Mouse (Mus musculus): ENCODE results near the gene Krt81.

The Krt81 gene

DNA sequence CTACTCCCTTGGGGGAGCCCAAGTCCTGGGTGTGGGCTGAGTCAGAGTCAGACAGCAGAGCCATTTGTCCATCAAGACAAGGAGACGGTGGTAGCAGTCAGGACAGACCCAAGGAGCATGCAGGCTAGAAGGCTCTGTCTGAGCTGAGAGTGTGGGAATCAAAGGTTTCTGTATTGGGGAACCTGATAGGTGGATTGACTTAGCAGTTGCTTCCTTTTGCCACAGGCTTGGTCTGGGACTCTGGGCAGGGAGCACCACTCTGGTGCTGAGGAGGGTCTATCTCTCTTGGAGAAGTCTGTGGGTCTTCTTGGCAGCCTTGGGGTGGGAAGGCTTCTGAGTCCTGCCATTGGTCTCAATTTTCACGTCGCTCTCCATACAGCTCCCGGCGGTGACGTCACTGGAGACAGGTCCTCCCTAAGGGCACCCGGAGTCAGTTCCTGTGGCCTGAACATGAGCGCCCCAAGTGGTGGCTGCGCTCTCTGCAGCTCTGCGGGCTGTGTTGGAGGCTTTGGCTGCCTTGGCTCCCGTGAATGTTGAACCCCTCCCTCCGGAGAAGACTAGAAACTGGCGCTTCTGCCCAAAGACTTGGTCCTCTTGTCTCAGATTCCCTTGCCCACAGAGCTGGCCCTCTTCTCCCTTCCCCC lies 10.3 kb downstream of the Krt81 start:
- peak; percentile 82 to 85 for DNase-seq

DNA sequence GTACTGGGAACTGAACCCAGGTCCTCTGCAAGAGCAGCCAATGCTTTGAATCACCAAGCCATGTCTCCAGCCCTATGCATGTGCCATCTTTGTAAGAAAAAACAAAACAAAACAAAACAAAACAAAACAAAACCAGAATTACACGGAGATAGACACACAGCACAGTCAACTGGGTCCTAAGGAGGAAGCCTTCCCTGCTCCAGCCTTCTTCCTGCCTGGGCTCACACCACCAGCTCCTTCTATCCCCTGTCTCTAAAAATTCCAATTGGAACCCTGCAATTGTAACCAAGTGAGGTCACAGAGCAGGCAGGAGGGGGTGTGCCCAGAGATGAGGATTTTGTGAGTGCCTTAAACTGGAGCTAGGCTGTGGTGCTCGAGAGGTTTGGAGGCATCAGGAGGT lies 16.1 kb downstream of the Krt81 start, which contains the start of gene Krt88:
Gene Krt88 (plus strand): TSS at position 301 of the 400 bp plus-strand sequence.
- no peak for DNase-seq

DNA sequence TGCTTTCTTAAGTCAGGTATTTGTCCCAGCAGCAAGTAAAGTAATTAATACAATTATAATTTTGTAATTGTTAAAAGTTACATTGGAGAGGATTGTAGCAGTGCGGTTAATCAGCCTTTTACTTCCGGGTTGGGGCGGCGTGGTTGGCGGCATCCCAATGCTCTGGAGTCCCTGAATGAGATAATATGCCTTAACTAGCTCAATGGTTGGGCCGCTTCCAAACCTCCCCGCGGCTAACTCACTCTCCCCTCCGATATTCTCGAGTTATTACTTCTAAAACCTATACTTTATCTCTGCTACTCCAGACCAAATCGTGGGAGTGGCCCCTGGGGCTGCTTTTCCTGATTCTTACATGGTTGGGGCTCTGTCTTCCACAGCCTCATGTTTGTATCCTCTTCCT lies 17.0 kb downstream of the Krt81 start:
- no peak for DNase-seq

DNA sequence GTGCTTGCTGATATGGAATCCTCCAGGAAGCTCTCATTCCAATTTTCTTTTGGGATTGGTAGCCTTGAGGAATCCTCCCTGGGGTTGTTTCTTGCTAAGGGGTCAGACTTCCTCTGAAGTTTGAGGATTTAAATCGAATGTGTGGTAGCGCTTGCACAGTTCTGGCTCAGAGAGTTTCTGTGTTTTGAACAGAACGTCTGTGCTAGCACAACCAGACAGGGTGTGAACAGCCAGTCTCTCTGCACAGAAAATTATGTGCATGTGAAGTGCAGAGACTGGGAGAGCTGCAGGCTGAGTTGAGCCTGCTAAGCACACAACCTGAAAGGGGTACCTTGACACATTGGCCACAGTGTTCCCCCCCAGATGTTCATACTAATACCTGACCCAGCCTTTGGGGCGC lies 22.7 kb downstream of the Krt81 start:
- no peak for DNase-seq

DNA sequence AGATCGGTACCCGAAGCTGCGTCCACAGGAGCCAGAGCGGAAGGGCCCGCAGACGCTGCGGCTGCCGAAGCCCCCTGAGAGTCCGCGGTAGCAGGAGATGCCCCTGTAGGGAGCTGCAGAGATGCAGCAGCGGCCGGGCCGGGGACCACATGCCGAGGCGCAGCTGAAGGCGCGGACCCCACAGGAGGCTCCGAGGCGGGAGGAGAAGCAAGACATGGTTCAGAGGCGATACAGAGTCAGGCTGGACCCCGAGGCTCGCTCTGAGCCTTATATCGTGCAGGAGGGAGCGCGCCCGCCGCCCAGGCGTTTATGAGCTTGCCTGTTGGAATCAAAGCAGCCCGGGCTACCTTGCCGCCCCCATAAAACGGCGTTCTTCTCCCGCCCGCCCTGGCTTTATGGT lies 25.0 kb downstream of the Krt81 start, which contains the start of gene Krt87:
Gene Krt87 (minus strand): TSS at position 250 of the 400 bp plus-strand sequence.
- DNase-seq = no peak

DNA sequence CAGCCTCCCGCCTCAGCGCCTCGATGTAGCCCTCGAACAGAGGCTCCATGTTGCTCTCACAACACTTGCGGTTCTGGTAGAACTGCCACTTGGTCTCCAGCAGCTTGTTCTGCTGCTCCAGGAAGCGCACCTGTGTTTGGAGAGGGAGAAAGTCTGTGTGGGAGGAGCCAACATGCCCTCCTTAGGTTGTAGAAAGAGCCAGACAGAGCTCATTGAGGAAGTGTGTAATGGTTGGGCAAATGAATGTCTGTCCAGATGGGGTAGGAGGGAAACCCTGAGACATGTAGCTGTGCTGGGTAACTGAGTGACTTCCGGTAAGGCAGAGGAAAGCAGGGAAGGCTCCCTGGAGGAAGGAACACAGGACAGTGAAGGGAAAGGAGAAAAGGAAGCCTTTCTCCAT lies 26.9 kb downstream of the Krt81 start:
- no peak for DNase-seq

DNA sequence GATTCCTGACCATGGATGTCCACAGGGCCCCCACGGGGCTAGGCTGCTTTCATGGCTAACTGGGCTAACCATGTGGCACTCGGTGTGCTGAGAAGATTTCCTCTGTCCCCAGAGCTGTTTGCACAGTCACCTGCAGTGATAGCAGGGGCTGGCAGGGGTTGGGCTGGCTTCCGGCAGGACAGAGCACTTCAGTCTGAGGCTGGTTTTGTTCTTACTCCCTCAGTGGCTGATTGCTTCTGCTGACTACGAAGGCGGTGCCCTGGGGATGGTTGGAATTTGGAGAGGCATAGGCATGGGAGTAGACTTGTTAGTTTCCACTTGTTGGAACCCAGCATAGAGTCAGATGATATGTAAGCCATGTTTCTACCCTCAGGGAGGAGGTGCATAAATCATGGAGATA lies 38.6 kb downstream of the Krt81 start:
- no peak for DNase-seq

DNA sequence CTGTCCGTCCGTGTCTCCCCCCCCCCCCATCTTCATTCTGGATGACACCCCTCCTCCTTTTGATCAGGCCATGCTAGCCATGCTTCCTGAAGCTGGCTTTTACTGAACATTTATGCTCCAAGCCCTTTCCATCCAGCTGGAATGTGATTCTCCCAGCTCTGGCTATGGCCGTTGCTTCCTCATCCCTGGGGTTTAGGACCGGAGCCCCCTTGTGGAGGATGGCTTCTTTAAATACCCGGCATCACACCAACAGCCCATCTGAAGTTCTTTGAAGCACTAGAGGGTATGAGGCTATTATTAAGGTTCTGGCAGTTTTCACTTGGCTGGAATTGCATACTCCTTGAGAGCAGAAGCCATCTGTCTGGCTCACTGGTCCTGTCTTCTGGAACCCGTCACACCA lies 42.6 kb downstream of the Krt81 start:
- peak in 1 of 2 experiments; percentile 21 for DNase-seq

DNA sequence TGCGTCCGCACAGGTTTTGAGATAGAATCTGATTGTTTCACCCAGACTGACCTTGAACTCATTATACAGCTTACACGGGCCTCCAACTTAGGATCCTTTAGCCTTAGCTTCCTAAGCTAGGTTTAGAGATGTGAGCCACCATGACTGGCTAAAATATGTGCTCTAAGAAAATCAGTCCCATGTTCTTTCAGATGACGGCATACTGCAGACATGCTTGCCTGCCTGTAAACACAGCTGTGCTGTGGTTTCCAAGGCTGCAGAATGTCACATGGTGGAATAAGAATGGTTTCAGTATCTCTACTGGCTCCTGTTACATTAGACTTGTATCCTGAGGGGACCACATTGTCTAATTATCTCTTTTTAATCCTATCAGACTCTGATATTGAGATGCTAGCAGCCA lies 44.6 kb downstream of the Krt81 start:
- DNase-seq = no peak

DNA sequence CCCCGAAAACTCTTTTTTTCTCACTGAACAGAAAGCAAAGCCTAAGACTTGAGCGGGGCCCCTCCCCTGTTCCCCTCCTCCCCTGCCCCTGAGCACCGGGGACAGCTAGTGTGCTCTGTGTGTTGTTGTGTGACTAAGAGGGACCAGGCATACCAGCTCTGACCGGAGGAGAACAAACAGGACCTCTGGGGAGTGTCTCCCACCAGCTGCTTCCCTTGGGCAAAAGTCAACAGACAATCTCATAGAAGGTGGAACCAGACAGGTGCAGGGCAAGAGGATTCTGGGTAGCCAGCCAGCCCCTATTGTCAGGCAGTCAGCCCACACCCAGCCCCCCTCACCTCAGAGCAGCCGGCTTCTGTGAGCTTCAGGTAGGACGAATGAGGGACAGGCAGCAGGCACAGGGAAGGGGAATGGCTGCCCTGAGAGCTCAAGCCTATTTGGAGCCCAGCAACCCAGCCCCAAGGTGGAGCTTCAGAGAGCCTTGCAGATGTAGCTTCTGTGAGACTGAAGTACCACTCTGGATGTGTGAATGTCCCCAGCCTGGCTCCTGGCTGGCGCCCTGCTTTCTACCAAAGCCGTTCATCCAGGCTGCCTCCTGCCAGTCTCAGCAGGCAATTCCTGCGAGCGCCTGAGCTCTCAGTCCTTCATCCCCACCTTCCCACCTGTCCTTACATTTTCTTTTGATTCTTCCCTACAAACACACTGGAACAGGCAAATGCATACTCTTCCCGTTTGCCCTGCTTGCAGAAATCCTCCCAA lies 48.6 kb downstream of the Krt81 start:
- DNase-seq = no peak

DNA sequence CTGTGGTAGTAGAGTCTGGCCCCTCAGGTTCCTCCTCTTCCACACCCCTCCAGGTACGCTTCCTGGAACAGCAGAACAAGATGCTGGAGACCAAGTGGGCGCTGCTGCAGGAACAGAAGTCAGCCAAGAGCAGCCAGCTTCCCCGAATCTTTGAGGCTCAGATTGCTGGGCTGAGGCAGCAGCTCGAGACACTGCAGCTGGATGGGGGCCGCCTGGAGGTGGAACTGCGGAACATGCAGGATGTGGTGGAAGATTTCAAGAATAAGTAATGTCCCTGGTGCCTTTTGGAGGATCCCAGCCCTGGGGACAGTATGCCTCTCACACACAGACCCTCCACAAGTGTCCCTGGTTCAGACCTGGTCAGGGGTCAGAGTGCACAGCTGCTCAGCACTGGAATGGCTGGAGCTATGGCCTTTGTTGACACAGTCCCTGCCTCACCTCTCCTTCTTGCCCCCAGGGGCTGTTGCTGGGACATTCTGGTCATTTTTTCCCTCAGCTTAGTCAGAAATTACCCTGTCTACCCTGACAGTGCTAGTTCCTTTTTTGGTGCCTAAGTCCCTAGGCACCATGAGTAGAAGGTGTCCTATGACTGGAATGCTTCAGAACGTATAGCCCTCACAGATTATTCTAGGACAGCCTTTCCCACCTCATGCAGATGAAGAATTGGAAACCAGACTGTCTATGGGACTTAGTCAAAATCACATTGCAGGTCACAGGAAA lies 49.5 kb downstream of the Krt81 start:
- DNase-seq = peak in 1 of 2 experiments; percentile 51

DNA sequence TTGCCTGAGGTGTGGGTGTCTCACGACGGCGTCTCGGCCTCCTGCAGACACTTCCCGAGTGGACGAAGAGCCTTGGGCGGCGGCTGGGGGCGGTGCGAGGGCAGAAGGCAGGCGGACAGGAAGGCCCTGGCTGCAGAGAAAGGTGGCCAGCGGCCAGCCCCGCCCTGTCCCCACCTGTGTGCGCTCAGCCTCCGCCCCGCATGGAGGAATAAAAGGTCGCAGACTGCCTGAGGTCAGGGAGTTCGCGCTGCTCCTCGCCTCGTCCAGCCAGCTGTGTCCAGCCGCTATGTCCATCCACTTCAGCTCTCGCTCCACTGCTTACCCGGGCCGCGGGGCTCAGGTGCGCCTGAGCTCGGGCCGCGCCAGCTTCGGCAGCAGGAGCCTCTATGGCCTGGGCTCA lies 51.4 kb downstream of the Krt81 start:
- peak; percentile 76 to 91 for DNase-seq

DNA sequence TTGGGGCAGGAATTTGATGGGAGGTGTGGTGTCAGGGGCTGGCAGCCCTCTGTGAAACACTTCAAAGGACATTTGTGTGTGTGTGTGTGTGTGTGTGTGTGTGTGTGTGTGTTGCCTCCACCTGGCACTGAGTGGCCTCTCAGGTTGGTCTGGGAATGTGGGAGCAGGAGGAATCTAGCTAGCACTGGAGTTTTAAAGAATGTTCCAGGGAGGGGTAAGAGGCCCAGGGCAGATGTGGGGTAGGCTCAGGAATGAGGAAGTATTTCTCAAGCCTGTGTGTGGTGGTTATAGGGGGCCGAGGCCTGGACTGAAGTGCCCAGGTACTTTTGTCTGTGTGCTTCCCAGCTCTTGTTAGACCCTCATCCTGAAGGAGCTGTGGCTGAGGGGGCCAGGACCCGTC lies 52.8 kb downstream of the Krt81 start, which contains the start of gene Krt7:
Gene Krt7 (plus strand): TSS at position 269 of the 400 bp plus-strand sequence.
- DNase-seq = peak; percentile 64 to 82

All from kidney, postnatal 25 days (tissue).